Mouse (Mus musculus) cerebellum, postnatal 36 days (tissue): ENCODE data around the gene Klk1b11.
"Not testable (repeated sequence)": the region's sequence is repeated elsewhere in the genome, so short reads cannot be mapped to it uniquely, and the experiment has no call there.

Experiments
- DNase-seq, 2 experiments: peaks; one replicate each; pipeline ENCODE4 v3.0.0; 2021 to 2022; ENCODE audit warnings: mixed read lengths in 2 of 2

The Klk1b11 gene

GRCm38 (mm10) chr7:43995577-43995976, at the start of gene Klk1b11:
TSS of gene Klk1b11 (plus strand) at chr7:43995877.
- DNase-seq: not testable (repeated sequence)

- no peak for DNase-seq
Observed at GRCm38 (mm10) chr7:43950364-43950763, 45.3 kb upstream of the Klk1b11 start, which contains the start of gene Klk1b8. TSS of gene Klk1b8 (plus strand) at chr7:43950664.

- no peak for DNase-seq
Observed at GRCm38 (mm10) chr7:43952703-43953102, 43.0 kb upstream of the Klk1b11 start.

GRCm38 (mm10) chr7:43966451-43966850, 29.2 kb upstream of the Klk1b11 start, which contains the start of gene Klk1b1:
TSS of gene Klk1b1 (plus strand) at chr7:43966751.
- DNase-seq: no peak

GRCm38 (mm10) chr7:43967058-43967457, 28.6 kb upstream of the Klk1b11 start:
- no peak for DNase-seq

GRCm38 (mm10) chr7:43967612-43968011, 28.1 kb upstream of the Klk1b11 start:
- no peak for DNase-seq

- DNase-seq: not testable (repeated sequence)
Observed at GRCm38 (mm10) chr7:43975761-43976160, 19.9 kb upstream of the Klk1b11 start, which contains the start of gene Klk1b9. TSS of gene Klk1b9 (plus strand) at chr7:43976061.

- no peak for DNase-seq
Observed at GRCm38 (mm10) chr7:43985657-43986056, 10.0 kb upstream of the Klk1b11 start.

GRCm38 (mm10) chr7:43994821-43995220, 856 bp upstream of the Klk1b11 start:
- DNase-seq: not testable (repeated sequence)

- no peak for DNase-seq
Observed at GRCm38 (mm10) chr7:44004847-44005246, 9.2 kb downstream of the Klk1b11 start.

GRCm38 (mm10) chr7:44011868-44012267, 16.2 kb downstream of the Klk1b11 start, which contains the start of gene Klk1b26:
TSS of gene Klk1b26 (plus strand) at chr7:44012168.
- not testable (repeated sequence) for DNase-seq

- not testable (repeated sequence) for DNase-seq
Observed at GRCm38 (mm10) chr7:44014666-44015065, 19.0 kb downstream of the Klk1b11 start.

- DNase-seq: no peak
Observed at GRCm38 (mm10) chr7:44015071-44015470, 19.4 kb downstream of the Klk1b11 start.
